Mouse (Mus musculus): ENCODE data around the gene Mob1b.

DNA sequence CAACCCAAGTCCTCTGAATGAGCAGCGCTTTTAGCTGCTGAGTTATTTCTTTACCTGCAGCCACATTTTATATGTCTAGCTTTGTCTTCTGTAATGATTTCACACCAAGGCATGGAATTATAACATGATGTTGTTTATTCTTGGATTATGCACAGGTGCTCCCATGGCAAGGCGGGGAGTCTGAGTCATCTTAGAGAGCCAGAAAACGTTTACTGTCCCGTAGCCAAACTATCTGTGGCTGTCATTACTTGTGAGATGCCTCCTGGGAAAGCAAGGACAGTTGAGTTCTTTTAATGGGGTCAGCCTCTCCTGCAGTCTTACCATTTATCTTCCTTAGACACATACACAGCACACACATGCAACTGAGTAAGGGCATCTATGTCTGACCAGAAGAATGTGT lies 85.0 kb downstream of the Mob1b start:
- TF ChIP-seq CTCF (IDR thresholded peaks at IDR 0.05; ENCODE audit: low read depth), result no peak
- no peak for TF ChIP-seq EP300 (IDR thresholded peaks at IDR 0.05; ENCODE audit: low read depth)
